Mouse (Mus musculus): ENCODE measurements around the gene Metrnl. TPM values are rescaled to one million over a fixed set of nuclear protein-coding genes. Genes with fewer than 3 reads are reported as not detected.
A peak's percentile ranks its signal among the peaks of the same experiment; 100 is the strongest.
"Not testable (repeated sequence)": the region's sequence is repeated elsewhere in the genome, so short reads cannot be mapped to it uniquely, and the experiment has no call there.

Metrnl gene
- 32.8 and 48.8 TPM in 2 replicates for total RNA-seq (2021)
- long read RNA-seq, experiment 1, transcript Metrnl-201 (4 exons, 1,401 nt) = major isoform, 113 of 154 reads
- long read RNA-seq, experiment 1, partial matches to known transcripts = 6 of 154 reads
- long read RNA-seq, experiment 1, other reads (novel, unspliced or antisense) = 35 of 154 reads
- long read RNA-seq, experiment 2, transcript Metrnl-201 (4 exons, 1,401 nt) = major isoform, 72 of 99 reads
- long read RNA-seq, experiment 2, partial matches to known transcripts = 2 of 99 reads
- long read RNA-seq, experiment 2, other reads (novel, unspliced or antisense) = 25 of 99 reads

DNA sequence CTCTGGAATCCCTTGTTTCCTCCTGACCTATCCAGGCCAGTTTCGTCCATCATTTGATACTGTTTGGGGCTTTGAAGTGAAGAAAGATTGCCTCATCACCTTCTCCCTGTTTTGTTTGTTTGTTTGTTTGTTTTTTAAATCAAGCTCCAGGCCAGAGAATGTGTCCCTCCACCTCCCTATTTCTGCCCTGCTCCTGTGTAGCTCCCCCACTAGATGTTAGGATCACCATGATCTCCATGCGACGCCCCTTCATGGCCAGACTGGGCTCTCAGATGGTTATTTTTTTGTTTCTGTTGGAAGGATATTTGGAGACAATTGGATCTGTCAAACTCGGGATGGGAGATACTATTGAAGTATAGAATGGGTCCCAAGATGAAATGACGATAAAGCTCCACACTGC, at the start of gene Metrnl:
Metrnl (plus strand) TSS at position 301 of the 400 bp plus-strand sequence.
- DNase-seq = no peak

DNA sequence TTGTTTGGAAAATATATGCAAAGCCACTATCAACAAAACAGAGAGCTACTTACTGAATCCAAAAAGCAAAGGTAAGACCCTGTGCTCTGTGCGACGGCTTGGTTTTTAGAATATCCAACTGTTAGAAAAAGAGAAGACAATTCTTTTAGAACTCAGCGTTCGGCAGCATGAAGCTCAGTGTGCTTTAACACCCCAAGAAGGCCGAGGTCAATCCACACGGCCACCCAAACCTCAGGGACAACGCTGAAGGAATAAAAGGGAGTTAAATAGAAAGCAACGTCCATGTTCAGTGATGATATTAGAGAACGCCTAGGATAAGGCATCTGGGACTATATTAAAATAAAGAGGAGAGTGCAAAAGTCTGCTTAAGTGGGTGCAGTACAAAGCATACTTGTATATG, 49.8 kb upstream of the Metrnl start:
- no peak for DNase-seq

GRCm38 (mm10) chr11:121651983-121652382, 49.4 kb upstream of the Metrnl start:
- DNase-seq = peak; percentile 32

DNA sequence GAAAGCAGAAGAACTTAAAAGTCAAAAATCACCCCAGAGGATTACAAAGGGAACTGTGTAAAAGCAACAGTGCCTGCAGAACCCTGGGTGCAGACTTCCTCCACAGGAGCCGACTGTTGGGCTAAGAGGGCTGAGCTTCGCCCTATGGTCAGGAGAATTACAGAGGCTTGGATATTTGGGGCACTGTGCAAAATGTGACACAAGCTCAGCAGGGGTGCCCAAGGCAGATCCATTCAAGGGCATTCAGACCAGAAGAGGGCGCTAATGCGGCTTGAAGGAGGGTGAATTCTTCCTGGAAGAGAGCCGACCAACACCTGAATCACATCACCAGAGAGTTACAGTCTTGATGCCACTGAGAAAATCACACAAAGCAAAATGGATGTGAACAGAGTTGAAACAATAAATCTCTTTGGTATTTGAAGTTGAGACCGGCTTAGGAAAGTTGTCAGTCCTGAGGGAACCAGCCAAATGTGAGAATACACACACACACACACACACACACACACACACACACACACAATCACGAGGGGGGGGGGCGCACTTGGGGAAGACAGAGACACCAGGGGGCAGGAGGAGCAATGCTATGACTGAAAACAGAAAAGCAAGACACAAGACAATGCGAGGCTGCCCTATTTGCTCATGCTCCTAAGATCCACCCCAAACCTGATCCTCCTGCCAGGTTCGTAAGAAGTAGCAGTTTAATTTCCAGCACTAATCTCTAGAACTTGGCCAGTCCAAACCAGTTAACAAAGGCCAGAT, 48.6 kb upstream of the Metrnl start:
- peak; percentile 86 for DNase-seq

DNA sequence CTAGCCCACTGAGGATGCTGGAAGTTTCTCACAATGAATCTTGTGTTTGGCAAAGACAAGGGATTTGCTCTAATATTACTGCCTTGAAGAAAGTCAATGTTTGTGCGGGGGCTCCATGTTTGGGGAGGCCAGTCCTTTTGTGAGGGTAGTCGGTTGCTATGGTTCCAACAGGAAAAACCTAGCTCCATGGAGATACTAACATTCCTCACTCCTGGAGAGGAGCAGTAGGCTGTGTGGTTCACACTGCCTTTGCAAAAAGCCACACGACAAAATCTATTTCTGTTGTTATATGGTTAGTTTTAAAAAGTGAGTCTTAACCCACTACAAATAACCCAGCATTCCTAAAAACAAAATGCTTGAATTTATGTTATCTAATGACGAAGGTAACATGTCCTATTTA, 47.7 kb upstream of the Metrnl start:
- DNase-seq = no peak

- DNase-seq = no peak
Measured at GRCm38 (mm10) chr11:121654406-121654945, 46.9 kb upstream of the Metrnl start.

- DNase-seq = no peak
Measured at GRCm38 (mm10) chr11:121655166-121655806, 46.1 kb upstream of the Metrnl start.

DNA sequence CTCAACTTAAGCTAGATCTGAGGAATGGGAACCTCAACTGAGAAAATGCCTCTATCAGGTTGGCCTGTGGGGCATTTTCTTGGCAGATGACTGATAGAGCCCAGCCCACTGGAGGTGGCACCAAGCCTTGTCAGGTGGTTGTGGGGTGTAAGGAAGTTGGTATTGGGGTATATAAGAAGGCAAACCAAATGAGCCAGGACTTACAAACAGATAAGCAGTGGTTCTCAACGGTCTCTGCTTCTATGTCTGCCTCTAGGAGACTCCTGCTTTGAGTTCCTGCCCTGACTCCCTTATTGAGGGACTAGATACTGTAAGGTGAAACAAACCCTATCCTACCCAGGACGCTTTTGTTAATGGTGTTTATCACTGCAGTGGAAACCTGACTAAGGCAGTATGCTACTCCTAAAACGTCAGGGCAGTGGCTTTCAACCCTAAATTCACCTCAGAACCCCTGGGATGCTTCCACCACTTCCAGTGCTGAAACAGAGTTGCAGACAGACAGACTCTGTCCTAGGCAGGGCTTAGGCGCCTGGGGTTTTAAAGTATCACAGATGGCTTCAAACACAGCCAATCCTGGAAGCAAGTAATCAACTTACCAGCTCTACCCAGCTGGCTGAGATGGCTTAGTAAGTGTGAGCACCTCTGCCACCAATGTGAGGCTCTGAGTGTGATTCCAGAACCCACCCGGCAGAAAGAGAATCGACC, 45.4 kb upstream of the Metrnl start:
- no peak for DNase-seq

- DNase-seq = no peak
Measured at GRCm38 (mm10) chr11:121658151-121658550, 43.2 kb upstream of the Metrnl start.

GRCm38 (mm10) chr11:121660604-121661003, 40.7 kb upstream of the Metrnl start:
- not testable (repeated sequence) for DNase-seq

DNA sequence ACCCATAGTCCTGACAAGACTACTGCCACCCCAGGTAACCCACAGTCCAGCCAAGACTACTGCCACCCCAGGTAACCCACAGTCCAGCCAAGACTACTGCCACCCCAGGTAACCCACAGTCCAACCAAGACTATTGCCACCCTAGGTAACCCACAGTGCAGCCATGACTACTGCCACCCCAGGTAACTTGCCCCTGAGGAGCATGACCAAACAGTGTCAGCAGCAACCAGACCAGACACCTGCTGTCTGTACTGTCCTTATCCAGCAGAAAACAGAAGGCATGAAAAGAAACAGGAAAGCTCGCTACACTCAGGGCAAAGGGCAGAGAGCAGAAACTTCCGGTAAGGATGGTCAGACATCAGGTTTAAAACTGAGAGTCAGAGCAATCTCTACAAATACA, 40.2 kb upstream of the Metrnl start:
- no peak for DNase-seq

- DNase-seq = no peak
Measured at GRCm38 (mm10) chr11:121667541-121667940, 33.8 kb upstream of the Metrnl start.

GRCm38 (mm10) chr11:121668776-121669175, 32.6 kb upstream of the Metrnl start:
- no peak for DNase-seq

DNA sequence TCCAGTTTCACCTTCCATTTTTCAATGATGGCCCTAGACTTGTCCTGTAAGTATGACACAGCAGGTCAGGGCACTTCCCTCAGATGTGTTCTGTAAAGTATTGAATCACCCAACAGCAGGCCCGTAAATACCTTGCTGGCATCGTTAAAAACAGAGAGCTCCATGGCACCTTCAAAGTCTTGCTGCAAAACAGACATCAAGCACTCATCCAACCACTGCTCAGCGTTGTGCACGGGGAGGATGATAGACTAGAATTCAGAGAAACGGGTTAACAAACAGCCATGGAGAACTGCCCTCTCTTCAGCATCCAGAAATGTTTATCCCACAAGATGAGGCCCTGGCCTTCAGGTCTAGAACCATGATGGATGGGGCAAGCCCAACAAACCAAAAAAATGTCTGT, 30.4 kb upstream of the Metrnl start:
- no peak for DNase-seq

- DNase-seq = peak; percentile 34
Measured at GRCm38 (mm10) chr11:121672312-121672989, 28.9 kb upstream of the Metrnl start.

DNA sequence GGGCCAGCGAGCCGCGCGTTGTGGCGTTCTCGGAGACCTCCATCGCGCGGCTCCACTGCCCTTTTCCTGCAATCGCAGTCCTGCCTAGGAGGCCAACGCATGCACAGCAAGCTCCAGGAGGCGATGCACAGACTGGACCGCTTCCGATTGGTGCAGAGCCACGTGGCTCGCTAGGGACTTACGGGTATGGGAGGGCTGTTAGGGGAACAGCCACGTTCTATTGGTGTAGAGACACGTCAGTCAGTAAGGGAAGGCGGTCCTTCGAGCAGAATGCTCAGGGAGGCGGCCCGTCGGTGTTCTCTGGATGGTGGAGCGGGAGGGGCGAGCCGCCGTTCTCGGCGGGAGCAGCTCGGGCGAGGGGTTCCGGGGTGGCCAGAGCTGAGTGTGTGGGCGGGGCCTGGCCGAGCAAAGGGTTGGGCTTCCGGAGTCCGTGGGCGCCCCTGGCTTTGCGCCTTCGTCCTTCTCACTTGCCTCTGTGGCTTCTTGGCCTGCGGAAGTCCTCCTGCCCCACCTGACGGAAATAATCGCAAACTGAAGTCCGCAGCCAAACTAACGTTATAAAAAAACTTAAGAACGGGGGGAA, 28.3 kb upstream of the Metrnl start, which contains the start of gene B3gntl1:
B3gntl1 (minus strand) TSS at position 164 of the 583 bp plus-strand sequence.
- DNase-seq = peak; percentile 99

DNA sequence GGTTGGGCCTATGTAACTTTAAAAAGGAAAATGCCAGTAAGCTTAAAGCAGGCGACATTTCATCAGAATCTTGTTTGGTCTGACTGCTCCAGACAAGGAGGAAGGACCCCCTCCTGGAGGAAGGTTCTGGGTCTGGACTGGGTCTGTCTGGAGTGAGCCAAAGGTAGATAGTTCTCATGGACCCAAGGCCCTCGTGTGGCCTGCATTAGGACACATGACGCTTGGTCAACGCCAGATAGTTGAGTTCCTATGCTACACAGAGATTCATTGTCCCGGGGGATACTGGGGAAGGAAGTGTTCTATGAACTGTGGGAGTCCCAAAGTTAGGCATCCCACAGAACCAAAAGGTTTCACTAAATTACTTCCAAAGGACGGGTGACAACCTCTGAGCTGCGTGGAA, 27.7 kb upstream of the Metrnl start:
- peak; percentile 24 for DNase-seq

DNA sequence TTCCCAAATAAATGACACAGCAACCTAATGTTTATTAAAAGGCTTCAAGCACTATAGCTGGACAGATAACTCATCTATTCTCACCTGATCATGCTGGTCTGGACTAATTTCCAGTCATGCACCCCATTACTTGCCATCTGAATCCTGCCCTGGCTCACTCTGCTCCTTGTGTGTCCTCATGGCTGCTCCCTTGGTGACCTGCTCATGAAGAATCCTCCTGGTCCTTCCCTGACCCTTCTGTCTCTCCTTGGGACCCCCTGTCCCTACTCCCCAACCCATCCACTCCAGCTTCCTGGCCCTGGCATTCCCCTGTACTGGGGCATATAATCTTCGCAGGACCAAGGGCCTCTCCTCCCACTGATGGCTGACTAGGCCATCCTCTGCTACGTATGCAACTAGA, 24.5 kb upstream of the Metrnl start:
- no peak for DNase-seq

- DNase-seq = no peak
Measured at GRCm38 (mm10) chr11:121679581-121679980, 21.8 kb upstream of the Metrnl start.

DNA sequence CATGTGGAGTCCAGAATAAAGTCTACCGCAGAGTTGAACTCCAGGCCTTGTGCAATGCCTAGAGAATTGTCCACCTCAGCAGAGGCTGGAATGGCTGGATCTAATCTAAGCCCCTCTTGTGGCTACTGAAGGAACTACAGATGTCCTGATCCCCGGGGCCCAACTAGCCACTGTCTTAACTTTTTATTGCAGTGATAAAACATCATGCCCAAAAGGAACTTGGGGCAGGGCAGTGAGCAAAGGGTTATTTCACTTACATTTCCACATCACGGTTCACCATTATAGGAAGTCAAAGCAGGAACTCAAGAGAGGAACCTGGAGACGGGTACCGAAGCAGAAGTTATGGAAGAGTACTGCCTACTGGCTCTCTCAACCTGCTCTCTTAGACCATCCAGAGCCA, 20.6 kb upstream of the Metrnl start:
- peak; percentile 53 for DNase-seq

- DNase-seq = no peak
Measured at GRCm38 (mm10) chr11:121683243-121683642, 18.1 kb upstream of the Metrnl start.

All from adrenal gland, postnatal 14 days (tissue).